Mouse (Mus musculus): ENCODE results near the gene Eea1.

Eea1 gene

DNA sequence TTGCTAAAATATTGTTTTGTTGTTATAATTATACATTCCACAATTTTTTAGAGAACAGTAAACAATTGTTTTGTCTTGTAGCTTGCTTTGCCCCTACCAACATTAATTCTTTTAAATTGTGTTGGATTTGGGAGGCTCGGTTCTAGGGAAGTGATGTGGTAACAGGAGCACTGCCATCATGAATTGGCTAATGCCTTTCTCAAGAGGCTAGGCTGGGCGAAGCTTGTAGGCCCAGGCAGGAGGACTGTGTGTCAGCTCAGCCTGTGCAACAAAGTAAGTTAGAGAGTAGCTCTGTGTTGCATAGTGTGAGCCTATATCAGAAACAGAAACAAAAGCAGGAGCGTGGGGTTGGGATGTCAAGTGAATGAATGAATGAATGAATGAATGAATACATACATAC lies 9.0 kb downstream of the Eea1 start:
- no peak for DNase-seq (ENCODE audit: extremely low spot score)

- no peak for DNase-seq (ENCODE audit: extremely low spot score)
Measured at GRCm38 (mm10) chr10:95950194-95950593, 9.7 kb downstream of the Eea1 start.

DNA sequence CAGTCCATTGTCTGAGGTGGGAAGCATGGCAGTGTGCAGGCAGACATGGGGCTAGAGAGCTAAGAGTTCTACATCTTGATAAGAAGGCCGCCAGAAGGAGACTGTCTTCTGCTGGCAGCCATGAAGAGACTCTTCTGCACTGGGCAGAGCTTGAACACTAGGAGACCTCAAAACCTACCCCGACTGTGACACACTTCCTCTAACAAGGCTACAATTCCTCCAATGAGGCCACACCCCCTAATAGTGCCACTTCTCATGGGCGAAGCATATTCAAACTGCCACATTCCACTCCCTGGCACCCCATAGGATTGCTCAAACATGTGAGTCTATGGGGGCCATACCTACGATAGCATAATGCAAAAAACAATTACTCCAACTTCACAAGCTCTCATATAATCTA lies 10.3 kb downstream of the Eea1 start:
- no peak for DNase-seq (ENCODE audit: extremely low spot score)

DNA sequence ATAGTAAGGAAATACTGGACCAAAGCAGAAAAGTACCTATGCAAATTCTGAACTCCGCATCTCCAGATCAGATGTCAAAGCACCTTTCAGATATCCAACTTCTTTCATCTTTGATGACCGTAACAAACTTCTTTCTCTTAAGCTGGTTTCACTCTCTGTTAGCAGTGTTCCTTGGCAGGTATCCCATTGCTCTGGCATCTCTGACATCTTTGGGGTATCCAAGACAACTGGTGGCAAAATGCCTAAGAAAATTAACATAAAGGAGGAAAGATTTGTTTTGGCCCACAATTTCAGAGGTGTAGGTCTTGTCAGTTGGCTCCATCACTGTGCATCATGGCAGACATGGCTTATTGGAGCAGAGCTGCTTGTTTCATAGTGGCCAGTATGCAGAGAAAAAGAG lies 10.9 kb downstream of the Eea1 start:
- no peak for DNase-seq (ENCODE audit: extremely low spot score)

GRCm38 (mm10) chr10:95956629-95957028 lies 16.2 kb downstream of the Eea1 start:
- no peak for DNase-seq (ENCODE audit: extremely low spot score)

DNA sequence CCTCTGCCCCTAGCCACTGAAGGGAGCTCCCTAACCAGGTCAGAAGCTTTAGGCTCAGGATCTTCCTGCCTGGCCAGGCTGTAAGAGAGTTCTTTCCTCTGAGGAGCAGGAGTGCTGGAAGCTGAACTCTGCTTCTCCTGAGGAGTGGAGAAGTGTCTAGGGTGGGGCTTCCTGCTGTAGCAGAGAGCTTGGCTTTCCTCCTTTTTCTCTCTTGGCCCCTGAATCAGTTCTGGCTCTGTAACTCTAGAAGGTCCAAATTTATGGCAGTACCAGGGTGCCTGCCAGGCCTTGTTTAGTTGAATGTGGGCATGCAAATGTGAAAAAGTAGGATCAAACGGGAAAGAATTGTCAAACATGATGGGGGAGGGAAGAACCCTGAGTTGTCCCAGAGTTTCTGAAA lies 17.1 kb downstream of the Eea1 start:
- DNase-seq (ENCODE audit: extremely low spot score): no peak

- no peak for DNase-seq (ENCODE audit: extremely low spot score)
Measured at GRCm38 (mm10) chr10:95964679-95965078, 24.2 kb downstream of the Eea1 start.

- no peak for DNase-seq (ENCODE audit: extremely low spot score)
Measured at GRCm38 (mm10) chr10:95969694-95970093, 29.2 kb downstream of the Eea1 start.

- DNase-seq (ENCODE audit: extremely low spot score): no peak
Measured at GRCm38 (mm10) chr10:95970744-95971212, 30.3 kb downstream of the Eea1 start.

DNA sequence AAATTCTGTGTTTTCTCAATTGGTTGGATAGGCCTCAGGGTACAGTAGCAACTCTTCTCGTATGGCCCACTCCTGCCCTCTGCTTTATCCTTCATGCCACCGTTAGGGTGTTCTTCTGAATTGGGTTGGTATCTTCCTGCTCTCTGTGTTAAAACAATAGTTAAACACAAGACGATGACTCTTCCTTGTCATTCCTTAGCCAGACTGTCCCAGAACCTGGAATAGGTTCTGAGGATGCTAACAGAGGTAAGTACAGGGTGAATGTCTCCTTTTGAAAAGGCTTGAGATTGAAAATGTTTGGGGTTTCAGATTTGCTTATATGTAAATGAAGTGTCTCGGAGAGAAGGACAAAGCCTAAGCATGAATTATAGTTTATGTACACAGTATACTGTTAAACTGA lies 30.9 kb downstream of the Eea1 start:
- no peak for DNase-seq (ENCODE audit: extremely low spot score)

DNA sequence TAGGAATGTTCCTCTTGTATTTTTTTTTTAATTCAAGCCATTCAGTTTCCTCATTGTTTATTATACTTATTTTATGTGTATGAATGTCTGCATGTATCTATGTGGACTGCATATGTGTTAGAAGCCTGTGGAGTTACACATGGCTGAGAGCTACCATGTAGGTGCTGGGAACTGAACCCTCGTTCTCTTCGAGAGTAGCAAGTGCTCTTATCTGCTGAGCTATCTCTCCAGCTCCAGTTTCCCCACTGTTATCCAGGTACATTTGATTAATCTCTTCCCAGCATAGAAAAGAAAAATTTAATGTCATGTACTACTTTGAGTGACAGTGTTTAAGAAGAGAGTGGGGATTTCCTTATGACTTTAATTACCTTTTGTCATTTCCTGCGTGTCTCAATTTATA lies 31.5 kb downstream of the Eea1 start:
- DNase-seq (ENCODE audit: extremely low spot score): no peak

DNA sequence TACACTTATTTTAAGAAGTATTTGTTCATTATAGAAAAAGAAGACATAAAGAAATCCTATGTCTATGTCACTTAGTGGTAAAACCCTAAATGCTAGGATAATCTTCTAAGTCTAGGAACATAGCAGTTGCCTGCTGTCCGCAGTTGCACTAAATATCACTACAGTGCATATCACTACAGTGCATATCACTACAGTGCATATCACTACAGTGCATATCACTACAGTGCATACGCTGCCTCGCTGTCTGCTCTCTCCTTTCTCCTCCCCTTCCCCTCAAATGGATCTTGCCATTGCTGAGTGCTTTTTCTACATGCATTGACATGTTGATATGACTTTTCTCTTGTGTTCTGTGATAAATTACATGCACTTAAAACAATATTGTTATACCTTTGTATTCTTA lies 34.0 kb downstream of the Eea1 start:
- DNase-seq (ENCODE audit: extremely low spot score): no peak

- no peak for DNase-seq (ENCODE audit: extremely low spot score)
Measured at GRCm38 (mm10) chr10:95976798-95977197, 36.3 kb downstream of the Eea1 start.

GRCm38 (mm10) chr10:95989731-95990130 lies 49.3 kb downstream of the Eea1 start:
- no peak for DNase-seq (ENCODE audit: extremely low spot score)

GRCm38 (mm10) chr10:95991176-95991575 lies 50.7 kb downstream of the Eea1 start:
- DNase-seq (ENCODE audit: extremely low spot score): no peak

DNA sequence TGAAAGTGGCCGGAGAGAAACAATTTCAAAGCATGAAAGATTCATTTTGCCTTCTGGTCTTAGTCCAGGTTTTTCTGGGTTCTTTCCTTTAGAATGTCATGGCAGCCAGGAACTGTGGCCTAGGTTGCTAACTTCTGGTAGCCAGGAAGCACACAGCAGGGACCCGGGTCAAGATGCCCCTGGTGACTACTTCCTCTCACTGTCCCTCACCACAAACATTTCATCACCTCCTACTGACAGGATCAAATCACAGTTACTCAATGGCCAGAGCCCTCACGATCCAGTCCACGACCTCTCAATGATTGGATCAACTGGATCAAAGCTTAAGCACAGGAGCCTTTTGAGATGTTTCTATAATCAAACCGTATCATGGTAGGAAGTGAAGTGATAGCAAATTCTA lies 60.5 kb downstream of the Eea1 start:
- DNase-seq (ENCODE audit: extremely low spot score): no peak

DNA sequence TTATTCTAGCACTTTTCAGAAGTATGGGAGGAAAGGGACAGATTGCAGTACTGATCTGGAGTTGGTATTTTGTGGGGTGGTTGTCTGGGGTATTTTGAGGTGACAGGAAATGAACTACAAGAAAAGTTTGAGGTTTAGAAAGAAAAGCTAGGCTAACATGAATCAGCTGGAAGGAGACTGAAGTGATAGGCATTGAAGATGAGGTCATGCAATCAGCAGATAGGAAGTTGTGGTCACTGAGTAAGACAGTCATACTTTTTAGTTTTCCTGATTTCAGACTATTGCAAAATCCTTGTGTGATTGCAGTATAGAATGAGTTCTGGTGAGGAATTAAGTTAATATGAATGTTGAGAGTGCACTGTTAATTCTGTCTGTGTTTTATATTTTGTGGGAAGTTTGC lies 75.3 kb downstream of the Eea1 start:
- DNase-seq (ENCODE audit: extremely low spot score): no peak

DNA sequence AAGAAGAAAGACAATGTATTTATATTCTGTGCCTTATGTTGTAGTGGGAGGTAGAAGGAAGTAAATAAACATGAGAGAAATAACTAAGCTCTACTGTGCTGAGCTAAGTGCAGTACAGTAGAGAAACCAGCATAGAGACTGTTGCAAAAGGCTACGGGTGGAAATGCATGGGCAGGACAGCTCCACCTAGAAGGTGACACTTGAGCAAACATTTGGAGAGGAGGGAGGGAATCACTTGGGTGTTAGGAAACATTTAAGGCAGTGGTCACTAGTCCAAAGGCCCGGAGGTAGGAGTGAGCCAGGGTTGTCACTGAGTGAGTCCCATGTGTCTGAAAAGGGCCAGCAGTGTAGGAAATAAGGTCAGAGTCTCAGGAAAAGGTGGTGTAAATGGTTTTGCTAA lies 77.0 kb downstream of the Eea1 start:
- DNase-seq (ENCODE audit: extremely low spot score): no peak

DNA sequence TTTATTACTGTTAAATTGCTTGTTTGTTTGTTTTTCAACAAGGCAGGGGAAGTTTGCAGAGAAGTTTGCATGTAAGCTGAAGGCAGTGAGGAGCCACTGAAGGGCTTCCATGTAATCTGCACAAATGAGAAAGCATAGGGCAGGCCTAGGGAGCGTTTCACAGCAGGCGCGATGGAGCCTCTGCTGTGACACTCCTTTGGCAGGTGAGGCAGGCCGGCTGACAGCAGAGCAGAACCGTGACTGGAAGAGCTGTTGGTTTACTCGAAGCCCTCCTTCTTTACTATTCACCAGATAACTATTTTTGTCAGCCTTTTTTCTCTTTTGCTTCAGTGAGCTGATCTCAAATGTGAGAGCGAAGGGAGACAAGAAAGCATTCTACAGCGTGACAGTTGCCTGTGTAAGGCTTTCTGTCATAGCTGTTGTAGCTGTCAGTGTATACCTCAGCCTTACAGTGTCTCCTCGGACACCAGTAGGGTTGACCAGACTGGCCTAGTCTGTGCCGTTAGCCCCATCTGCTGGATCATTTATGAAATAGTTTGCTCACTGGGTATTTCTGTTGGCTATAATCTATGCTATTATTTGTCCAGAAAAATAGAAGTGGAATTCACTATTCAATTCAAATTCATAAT lies 93.0 kb downstream of the Eea1 start:
- peak; percentile 30 for DNase-seq (ENCODE audit: extremely low spot score)

GRCm38 (mm10) chr10:96034106-96034505 lies 93.7 kb downstream of the Eea1 start:
- DNase-seq (ENCODE audit: extremely low spot score): no peak

GRCm38 (mm10) chr10:96035951-96036350 lies 95.5 kb downstream of the Eea1 start:
- no peak for DNase-seq (ENCODE audit: extremely low spot score)

- no peak for DNase-seq (ENCODE audit: extremely low spot score)
Measured at GRCm38 (mm10) chr10:96044216-96044615, 103.8 kb downstream of the Eea1 start.

DNA sequence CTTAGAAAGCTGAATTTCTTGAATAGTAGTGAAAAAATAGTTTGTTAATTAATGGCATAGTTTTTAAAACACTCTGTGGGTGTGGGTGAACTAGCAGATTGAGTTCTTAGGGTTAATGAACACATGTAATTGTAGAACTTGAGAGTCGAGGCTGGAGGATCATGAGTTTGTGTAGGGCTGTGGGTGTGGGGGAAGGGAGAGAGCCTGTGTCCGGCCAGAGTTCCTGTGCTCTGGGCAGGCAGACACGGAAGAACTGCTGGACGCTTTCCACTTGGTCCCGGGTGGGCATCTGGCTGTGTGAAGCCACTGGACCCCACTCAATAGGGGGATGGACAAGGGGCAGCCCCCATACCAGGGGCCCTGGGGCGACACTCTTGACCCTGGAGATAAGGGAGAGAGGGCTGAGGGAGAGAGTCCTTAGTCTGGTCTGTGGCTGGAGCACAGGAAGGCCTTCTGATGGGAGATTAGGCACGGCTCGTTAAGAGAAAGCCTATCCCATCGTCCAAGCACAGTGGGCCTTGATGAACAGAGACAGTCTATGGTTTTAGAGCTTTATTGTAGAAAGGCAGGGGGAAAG lies 107.6 kb downstream of the Eea1 start:
- peak; percentile 34 for DNase-seq (ENCODE audit: extremely low spot score)

DNA sequence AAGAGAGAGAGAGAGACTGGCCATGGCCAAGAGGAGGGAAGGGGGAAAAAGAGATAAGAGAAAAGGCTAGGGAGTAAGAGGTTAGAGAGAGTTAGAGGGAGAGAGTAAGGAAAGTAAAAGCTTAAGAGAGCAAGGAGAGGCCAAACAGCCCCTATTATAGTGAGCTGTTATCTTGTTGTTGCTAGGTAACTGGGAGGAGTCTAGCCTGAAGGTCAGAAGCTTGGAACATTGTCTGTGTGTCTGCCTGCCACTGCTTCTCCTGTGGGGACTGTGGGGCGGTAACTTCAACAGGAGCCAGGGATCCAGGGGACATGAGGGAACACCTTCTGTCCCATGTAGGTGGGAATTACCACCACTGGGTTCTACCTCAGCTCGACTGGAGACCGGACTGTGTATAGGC lies 108.1 kb downstream of the Eea1 start:
- DNase-seq (ENCODE audit: extremely low spot score): peak; percentile 13

All from embryo, embryonic 9.5 days (tissue).